Mouse (Mus musculus) cerebellum, adult 2 months (tissue): Measurements from ENCODE around the gene Tec.

Experiments
- CTCF ChIP-seq: fragments of 200-500 bp; IDR thresholded peaks from 2 replicates; pipeline ENCODE4 v1.5.1; 2011; ENCODE audit warnings: low read depth, mild to moderate bottlenecking, control low read depth, low read length, moderate library complexity, borderline replicate concordance; ENCODE audit not compliant: insufficient read depth
- POLR2A ChIP-seq: fragments of 200-500 bp; IDR thresholded peaks from 2 replicates; pipeline ENCODE4 v1.6.1; 2011; ENCODE audit warnings: low read length, control low read depth, borderline replicate concordance; ENCODE audit not compliant: insufficient read depth

GRCm38 (mm10) chr5:72848889-72849435 is 19.3 kb downstream of the Tec start:
- TF ChIP-seq CTCF (no peak), POLR2A (no peak)
